Mouse (Mus musculus) neural tube, embryonic 12.5 days (tissue): ENCODE results near the gene Cerk. TPM values are rescaled to one million over a fixed set of nuclear protein-coding genes. Genes with fewer than 3 reads are reported as not detected.
"Not testable (repeated sequence)": the region's sequence is repeated elsewhere in the genome, so short reads cannot be mapped to it uniquely, and the experiment has no call there.

Source experiments
- ATAC-seq: fragments of 200-750 bp; cut with Nextera tagmentation; 2 replicates; pipeline ENCODE4 v1.8.0; 2017; ENCODE audit warnings: low read depth, mild to moderate bottlenecking, moderate TSS enrichment, moderate library complexity; ENCODE audit not compliant: low FRiP score
- H3K27ac ChIP-seq: fragments of 300-500 bp; sonication (generic); 2 replicates; pipeline ENCODE4 v1.5.1; 2016
- H3K27me3 ChIP-seq: fragments of 300-500 bp; sonication (generic); replicated peaks from 2 replicates; pipeline ENCODE4 v1.6.1; 2016; ENCODE audit warnings: mild to moderate bottlenecking
- H3K36me3 ChIP-seq: fragments of 300-500 bp; sonication (generic); 2 replicates; pipeline ENCODE4 v1.6.1; 2016; ENCODE audit warnings: mild to moderate bottlenecking
- H3K4me1 ChIP-seq: fragments of 300-500 bp; sonication (generic); 2 replicates; pipeline ENCODE4 v1.6.1; 2016
- H3K4me2 ChIP-seq: fragments of 300-500 bp; sonication (generic); replicated peaks from 2 replicates; pipeline ENCODE4 v1.6.1; 2016; ENCODE audit warnings: mild to moderate bottlenecking
- H3K4me3 ChIP-seq: fragments of 300-500 bp; sonication (generic); 2 replicates; pipeline ENCODE4 v1.5.1; 2016
- H3K9ac ChIP-seq: fragments of 300-500 bp; sonication (generic); 2 replicates; pipeline ENCODE4 v1.6.1; 2016; ENCODE audit warnings: mild to moderate bottlenecking
- H3K9me3 ChIP-seq: fragments of 300-500 bp; sonication (generic); 2 replicates; pipeline ENCODE4 v1.6.1; 2016; ENCODE audit warnings: mild to moderate bottlenecking
- WGBS: fragments of 180-500 bp; shearing (Covaris S2); methylation state at CpG from one replicate; pipeline ENCODE4 v1.1.7; 2016; 5-methylcytosine and 5-hydroxymethylcytosine counted together
- polyA plus RNA-seq: library from polyadenylated mRNA; unstranded; fragments of >200 nt; fragmentation: Nextera tagmentation; extraction: Ambion mirVana; gene quantifications from 2 replicates; pipeline ENCODE4 v1.2.1, GENCODE M21; 2016

The Cerk gene
- polyA plus RNA-seq, 1 experiment from 2014 or later = 33.4 TPM

DNA sequence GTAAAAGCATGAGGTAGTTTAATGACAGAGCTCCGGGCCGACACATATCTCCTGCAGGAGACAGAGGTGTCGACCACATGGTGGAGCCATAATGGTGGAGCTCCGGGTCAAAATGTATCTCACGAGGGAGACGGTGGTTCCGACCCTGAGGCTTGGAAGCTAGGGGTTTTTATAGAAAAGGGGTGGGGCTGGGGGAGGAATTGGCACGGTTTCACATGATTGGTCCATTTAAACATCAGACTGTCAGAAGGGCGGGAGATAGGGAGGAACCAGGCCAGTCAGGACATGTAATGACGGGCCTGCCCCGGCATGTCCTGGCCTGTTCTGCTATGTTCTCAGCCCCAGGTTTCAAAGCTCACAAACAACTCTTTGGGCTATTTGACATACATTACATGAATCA is 36.0 kb upstream of the Cerk start:
- 87% methylated on average over 11 of the region's 11 CpGs for WGBS
- not testable (repeated sequence) for H3K27ac ChIP-seq, H3K27me3 ChIP-seq, H3K36me3 ChIP-seq, H3K9me3 ChIP-seq, H3K4me2 ChIP-seq, H3K4me3 ChIP-seq, H3K9ac ChIP-seq, ATAC-seq, H3K4me1 ChIP-seq

DNA sequence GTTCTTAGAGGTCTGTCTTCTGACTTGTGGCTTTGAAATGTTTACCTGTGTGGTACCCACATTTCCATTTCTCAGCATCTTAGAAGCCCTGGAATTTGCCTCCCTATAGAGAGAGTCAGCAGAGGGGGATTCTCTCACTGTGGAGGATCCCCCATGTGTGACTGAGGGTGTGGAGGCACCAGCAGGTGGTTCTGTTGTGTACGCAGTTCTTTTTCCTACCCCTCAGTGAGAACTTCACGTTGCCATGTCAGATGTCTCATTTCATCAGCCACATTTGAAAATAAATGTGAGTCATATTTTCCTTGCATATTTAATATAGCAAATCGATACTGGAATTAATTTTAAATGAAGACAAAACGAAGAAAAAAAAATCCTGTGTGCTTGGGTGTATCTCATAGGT is 35.4 kb upstream of the Cerk start:
- Histone ChIP-seq H3K9ac (no peak overlapping the region), H3K4me1 (no peaks in the 10 kb centered on the region), H3K4me2 (no peak overlapping the region), H3K36me3 (no peaks in the 10 kb centered on the region), H3K27me3 (no peaks in the 10 kb centered on the region), H3K4me3 (no peak overlapping the region), H3K9me3 (no peaks in the 10 kb centered on the region), H3K27ac (no peak overlapping the region)
- ATAC-seq = no peak
- 91% methylated on average over 4 of the region's 4 CpGs for WGBS

GRCm38 (mm10) chr15:86220715-86221114 is 34.8 kb upstream of the Cerk start:
- no peak for ATAC-seq
- no peaks in the 10 kb centered on the region for H3K4me1 ChIP-seq
- H3K9ac ChIP-seq = no peak overlapping the region
- H3K36me3 ChIP-seq = no peaks in the 10 kb centered on the region
- H3K4me3 ChIP-seq = no peak overlapping the region
- 89% methylated on average over 4 of the region's 4 CpGs for WGBS
- no peaks in the 10 kb centered on the region for H3K27me3 ChIP-seq
- H3K4me2 ChIP-seq = no peak overlapping the region
- no peak overlapping the region for H3K27ac ChIP-seq
- no peaks in the 10 kb centered on the region for H3K9me3 ChIP-seq

DNA sequence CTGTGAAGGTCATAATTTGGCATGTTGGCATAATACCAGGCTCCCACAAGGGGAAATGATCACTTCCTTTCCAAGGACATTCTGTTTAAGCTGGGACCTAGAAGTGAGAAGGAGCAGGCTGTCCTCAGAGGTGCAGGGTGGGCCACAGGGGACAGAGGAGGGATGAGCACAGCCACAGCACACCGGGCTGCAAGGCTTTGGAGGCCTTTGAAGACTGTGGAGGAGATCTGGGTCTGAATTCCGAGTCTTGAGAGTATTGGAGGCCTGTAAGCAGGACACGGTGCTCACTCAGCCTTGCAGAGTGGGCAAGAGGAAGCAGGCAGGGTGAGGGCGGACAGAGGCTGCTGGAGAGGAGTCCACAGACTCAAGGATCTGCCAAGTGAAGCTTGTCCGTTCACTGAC is 34.3 kb upstream of the Cerk start:
- 84% methylated on average over 5 of the region's 5 CpGs for WGBS
- Histone ChIP-seq H3K4me1 (peaks cover 3% of the 10 kb centered on the region; the same call in 1 of the 2 replicates), H3K4me2 (no peak overlapping the region), H3K27me3 (no peaks in the 10 kb centered on the region), H3K27ac (no peak overlapping the region), H3K4me3 (no peak overlapping the region), H3K9ac (no peak overlapping the region), H3K36me3 (no peaks in the 10 kb centered on the region), H3K9me3 (no peaks in the 10 kb centered on the region)
- no peak for ATAC-seq

DNA sequence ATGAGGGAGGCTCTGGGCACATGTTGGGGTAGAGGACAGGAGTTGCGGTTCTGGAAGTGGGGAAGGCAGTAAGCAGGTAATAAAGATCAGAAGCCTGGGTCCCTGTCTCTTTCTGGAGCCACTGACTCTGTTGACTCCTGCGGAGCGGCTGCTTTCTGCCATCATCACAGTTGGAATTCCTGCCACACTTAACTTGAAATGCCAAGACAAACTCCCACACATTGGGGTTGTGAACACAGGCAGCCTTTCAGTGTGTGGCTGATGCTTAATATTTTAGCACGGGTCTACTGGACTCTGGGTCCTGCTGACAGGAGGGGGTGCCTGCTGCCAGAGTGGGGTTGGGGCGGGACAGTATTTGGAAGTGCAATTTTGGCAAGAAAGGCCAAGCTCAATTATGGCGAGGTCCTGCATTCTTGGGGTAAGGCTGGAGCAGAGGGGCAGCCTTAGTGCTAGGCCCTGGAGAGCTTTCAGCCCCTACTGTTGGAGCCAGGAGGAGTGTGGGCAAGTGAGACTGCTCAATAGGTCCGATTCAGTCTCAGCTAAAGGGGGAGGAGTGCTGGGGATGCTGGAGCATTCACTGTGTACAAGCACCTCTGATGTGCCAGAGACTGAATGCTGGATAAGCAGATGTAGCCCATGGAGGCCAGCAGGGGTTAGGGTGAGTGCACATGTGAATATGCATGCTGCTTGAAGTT is 33.7 kb upstream of the Cerk start:
- WGBS = 75% methylated on average over 7 of the region's 7 CpGs
- H3K9ac ChIP-seq = no peak overlapping the region
- H3K4me3 ChIP-seq = no peak overlapping the region
- H3K36me3 ChIP-seq = no peaks in the 10 kb centered on the region
- peaks cover 8% of the 10 kb centered on the region for H3K4me1 ChIP-seq
- H3K9me3 ChIP-seq = no peaks in the 10 kb centered on the region
- H3K27ac ChIP-seq = no peak overlapping the region
- H3K4me2 ChIP-seq = no peak overlapping the region
- no peak for ATAC-seq
- no peaks in the 10 kb centered on the region for H3K27me3 ChIP-seq

DNA sequence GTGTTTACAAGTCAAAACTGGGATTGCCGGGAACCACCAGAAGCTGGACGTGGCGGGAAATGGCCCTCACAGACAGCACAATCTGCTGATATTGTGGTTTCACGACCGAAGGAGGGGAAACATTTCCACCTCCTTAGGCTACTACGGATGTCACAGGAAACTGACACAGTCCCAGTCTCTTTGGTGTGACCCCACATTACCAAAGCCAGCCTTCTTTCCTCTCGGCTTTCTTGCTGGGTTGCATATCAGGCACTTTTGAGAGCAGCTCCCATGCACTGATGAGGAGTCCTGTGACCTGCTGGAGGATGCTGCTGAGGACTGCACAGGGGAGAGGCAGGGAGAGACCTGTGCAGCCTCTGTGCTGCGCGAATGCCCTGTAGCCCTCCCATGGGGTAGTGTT is 30.7 kb upstream of the Cerk start:
- ATAC-seq, H3K4me2 ChIP-seq, H3K4me3 ChIP-seq, H3K9me3 ChIP-seq, H3K9ac ChIP-seq, H3K27ac ChIP-seq, H3K36me3 ChIP-seq, H3K27me3 ChIP-seq: not testable (repeated sequence)
- WGBS = 87% methylated on average over 9 of the region's 9 CpGs
- peaks cover 25% of the 10 kb centered on the region for H3K4me1 ChIP-seq

DNA sequence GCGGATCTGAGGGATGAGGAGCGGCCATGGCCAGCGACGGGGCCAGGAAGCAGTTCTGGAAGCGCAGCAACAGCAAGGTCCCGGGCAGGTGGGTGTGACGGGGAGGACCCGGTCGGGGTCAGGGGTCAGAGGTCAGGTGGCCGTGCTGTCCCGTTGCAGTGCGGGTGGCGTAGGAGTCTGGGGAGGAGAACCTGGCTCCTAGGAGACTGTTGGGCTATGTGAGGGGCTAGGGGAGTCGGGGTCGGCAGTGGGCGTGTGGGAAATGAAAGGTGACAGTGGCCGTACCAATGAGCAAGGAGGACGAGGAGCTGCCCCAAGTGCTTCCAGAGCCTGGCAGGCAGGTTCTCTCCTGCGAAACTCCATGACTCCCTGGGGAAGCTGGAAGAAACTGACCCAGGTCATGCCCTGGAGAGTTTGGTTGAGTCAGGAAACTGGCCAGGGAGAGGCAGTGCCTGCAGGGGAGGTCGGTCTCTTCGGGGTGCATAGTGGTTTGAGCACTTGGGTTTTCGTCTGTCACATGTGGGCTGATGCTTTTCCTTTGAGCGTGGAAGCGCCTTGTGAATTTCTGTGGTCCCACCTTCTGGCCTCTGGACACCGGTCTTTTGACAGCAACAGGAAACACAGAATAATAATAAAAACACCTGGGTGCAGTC is 28.7 kb upstream of the Cerk start:
- peaks cover 27% of the 10 kb centered on the region for H3K4me1 ChIP-seq
- H3K27me3 ChIP-seq = no peaks in the 10 kb centered on the region
- ATAC-seq = no peak
- peak overlapping the region; percentile 89 for H3K4me3 ChIP-seq
- no peaks in the 10 kb centered on the region for H3K9me3 ChIP-seq
- peak overlapping the region; percentile 87 for H3K9ac ChIP-seq
- peak overlapping the region; percentile 99 for H3K4me2 ChIP-seq
- H3K27ac ChIP-seq = no peak overlapping the region
- WGBS = 17% methylated on average over 25 of the region's 25 CpGs
- H3K36me3 ChIP-seq = no peaks in the 10 kb centered on the region

DNA sequence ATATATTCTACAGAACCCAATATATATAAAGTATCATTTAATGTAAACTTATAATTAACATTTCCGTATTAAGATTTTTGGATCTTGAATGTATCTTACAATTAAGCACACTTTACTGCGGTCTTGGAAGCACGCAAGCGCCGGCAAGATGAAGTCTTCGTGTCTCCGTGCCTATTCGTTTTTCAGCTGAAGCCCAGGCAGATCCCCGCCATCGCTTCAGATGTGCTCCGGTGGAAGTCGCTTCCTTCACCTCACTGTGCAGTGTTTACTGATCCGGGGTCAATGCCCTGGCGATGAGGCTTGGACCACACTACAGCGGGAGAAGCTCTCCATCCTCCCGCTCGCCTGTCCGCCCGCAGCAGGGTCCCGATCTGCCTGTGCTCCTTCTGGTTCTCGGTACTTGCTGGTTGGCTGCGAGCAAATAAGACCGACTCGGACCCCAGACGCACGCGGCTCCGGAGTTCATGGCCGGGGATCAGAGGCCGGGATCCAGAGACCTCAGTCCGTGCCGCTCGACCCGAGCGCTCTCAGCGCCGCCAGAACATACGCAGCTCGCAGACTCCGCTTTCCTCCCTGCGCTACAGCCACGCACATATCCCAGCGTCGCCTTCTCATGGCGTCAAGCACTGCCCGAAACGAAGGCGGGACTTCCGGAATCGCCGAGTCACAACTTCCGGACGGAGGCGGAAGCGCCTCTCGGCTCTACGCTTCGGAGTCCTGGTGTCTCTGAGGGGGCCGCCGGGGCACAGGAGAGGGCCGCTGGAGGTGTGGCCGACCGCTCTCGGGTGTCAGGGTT is 28.0 kb upstream of the Cerk start, which contains the start of gene Tbc1d22a:
Gene Tbc1d22a (plus strand): TSS at position 707 of the 796 bp plus-strand sequence.
- no peaks in the 10 kb centered on the region for H3K27me3 ChIP-seq
- peak within 1 kb of the TSS; percentile 99 for H3K4me2 ChIP-seq
- H3K9me3 ChIP-seq = no peaks in the 10 kb centered on the region
- peak; percentile 89 for ATAC-seq
- H3K4me3 ChIP-seq = peak within 1 kb of the TSS; percentile 89
- WGBS = under 1% methylated on average over 64 of the region's 64 CpGs
- no peaks in the 10 kb centered on the region for H3K36me3 ChIP-seq
- peak within 1 kb of the TSS; percentile 74 for H3K27ac ChIP-seq
- H3K4me1 ChIP-seq = peaks cover 27% of the 10 kb centered on the region
- H3K9ac ChIP-seq = peak within 1 kb of the TSS; percentile 87

DNA sequence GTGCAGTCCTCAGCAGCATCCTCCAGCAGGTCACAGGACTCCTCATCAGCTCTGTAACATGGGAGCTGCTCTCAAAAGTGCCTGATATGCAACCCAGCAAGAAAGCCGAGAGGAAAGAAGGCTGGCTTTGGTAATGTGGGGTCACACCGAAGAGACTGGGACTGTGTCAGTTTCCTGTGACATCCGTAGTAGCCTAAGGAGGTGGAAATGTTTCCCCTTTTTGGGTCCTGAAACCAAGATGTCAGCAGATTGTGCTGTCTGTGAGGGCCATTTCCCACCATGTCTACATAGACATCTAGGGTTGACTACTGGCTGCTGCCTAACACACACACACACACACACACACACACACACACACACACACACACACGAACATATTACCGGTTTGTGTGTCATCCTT is 26.3 kb upstream of the Cerk start:
- not testable (repeated sequence) for H3K27ac ChIP-seq, H3K36me3 ChIP-seq
- 85% methylated on average over 5 of the region's 5 CpGs for WGBS

DNA sequence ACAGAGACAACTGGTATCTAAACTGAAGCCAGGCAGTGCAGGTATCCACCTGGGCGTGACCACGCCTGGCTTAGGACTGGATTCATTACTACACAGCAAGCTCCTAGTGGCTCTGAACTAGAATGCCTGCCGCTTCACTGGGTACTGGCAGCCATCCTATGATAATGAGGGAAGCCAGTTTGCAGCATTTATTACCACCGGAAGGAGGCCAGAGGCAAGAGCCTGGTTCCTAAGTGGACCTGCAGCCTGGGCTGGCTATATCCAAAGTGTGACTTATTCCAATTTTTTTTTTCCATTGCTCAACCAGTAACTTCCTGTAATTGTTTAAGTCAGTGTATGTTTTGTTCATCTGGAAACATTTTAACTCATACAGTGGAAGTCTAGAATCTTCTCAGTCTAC is 20.4 kb upstream of the Cerk start:
- ATAC-seq = no peak
- Histone ChIP-seq H3K9ac (no peak overlapping the region), H3K27ac (no peak overlapping the region), H3K4me1 (peaks cover 3% of the 10 kb centered on the region; the same call in 1 of the 2 replicates), H3K4me3 (no peak overlapping the region), H3K36me3 (no peaks in the 10 kb centered on the region), H3K9me3 (no peaks in the 10 kb centered on the region), H3K27me3 (no peaks in the 10 kb centered on the region), H3K4me2 (no peak overlapping the region)
- WGBS = 67% methylated on average over 4 of the region's 4 CpGs

More for the DNA sequence above, 26.3 kb upstream of the Cerk start:
- not testable (repeated sequence) for H3K9me3 ChIP-seq, H3K4me2 ChIP-seq, ATAC-seq, H3K4me3 ChIP-seq, H3K27me3 ChIP-seq, H3K9ac ChIP-seq
- H3K4me1 ChIP-seq = peaks cover 27% of the 10 kb centered on the region

- no peaks in the 10 kb centered on the region for H3K27me3 ChIP-seq
- H3K4me1 ChIP-seq = peaks cover 3% of the 10 kb centered on the region; the same call in 1 of the 2 replicates
- H3K36me3 ChIP-seq = no peaks in the 10 kb centered on the region
- H3K27ac ChIP-seq = no peak overlapping the region
- no peak overlapping the region for H3K4me2 ChIP-seq
- no peak for ATAC-seq
- no peak overlapping the region for H3K9ac ChIP-seq
- H3K4me3 ChIP-seq = no peak overlapping the region
- WGBS = 51% methylated on average over 2 of the region's 2 CpGs
- no peaks in the 10 kb centered on the region for H3K9me3 ChIP-seq
These were observed 19.4 kb upstream of the Cerk start for GRCm38 (mm10) chr15:86205300-86205699.

DNA sequence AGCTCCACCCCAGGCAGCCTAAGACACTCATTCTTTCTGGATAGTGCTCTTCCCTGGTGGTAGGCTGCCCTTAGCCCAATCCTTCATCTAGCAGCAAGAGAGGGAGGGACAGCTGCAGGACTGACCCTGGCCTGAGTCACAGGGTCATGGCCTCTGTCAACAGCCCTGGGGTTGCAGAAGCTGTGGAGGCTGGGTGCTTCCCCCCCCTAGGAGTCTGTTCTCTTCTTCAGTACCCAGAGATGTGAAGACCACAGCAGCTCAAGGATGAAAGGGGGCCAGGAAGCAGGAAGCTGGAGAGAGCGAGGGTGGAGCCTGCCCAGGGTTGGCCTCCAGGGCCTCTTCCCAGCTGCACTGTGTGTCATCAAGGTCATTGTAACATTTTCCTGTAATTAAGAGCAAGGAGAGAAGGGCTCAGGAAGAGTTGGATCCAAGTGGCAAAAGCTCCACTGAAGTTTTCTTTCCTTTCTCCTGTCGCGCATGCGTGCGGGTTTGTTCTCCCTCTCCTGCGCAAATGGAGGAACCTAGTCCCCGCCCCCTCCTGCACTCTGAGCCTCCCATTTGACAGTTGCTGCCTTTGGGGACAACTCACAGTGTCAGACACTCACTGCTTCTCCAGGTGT is 18.1 kb upstream of the Cerk start:
- Histone ChIP-seq H3K27ac (no peak overlapping the region), H3K4me3 (no peak overlapping the region), H3K27me3 (no peaks in the 10 kb centered on the region), H3K4me1 (peaks cover 3% of the 10 kb centered on the region; the same call in 1 of the 2 replicates), H3K4me2 (no peak overlapping the region), H3K9me3 (no peaks in the 10 kb centered on the region), H3K9ac (no peak overlapping the region), H3K36me3 (no peaks in the 10 kb centered on the region)
- ATAC-seq = no peak
- 48% methylated on average over 7 of the region's 7 CpGs for WGBS
